Mouse (Mus musculus) heart, embryonic 10.5 days (tissue): ENCODE results near the gene Diaph3. TPM values are rescaled to one million over a fixed set of nuclear protein-coding genes. Genes with fewer than 3 reads are reported as not detected.

Source experiments
- DNase-seq: peaks from one replicate; pipeline ENCODE4 v3.0.0-alpha.2; 2017; ENCODE audit warnings: low spot score
- H3K27ac ChIP-seq: fragments of 300-500 bp; sonication (generic); 2 replicates; pipeline ENCODE4 v1.5.1; 2016; ENCODE audit warnings: mild to moderate bottlenecking
- H3K27me3 ChIP-seq: fragments of 300-500 bp; sonication (generic); 2 replicates; pipeline ENCODE4 v1.6.1; 2016; ENCODE audit warnings: mild to moderate bottlenecking; ENCODE audit not compliant: poor library complexity, insufficient read depth, severe bottlenecking
- H3K36me3 ChIP-seq: fragments of 300-500 bp; sonication (generic); 2 replicates; pipeline ENCODE4 v1.6.1; 2016; ENCODE audit warnings: mild to moderate bottlenecking, moderate library complexity
- H3K4me1 ChIP-seq: fragments of 300-500 bp; sonication (generic); 2 replicates; pipeline ENCODE4 v1.6.1; 2016; ENCODE audit warnings: mild to moderate bottlenecking
- H3K4me3 ChIP-seq: fragments of 300-500 bp; sonication (generic); 2 replicates; pipeline ENCODE4 v1.5.1; 2016; ENCODE audit warnings: mild to moderate bottlenecking, moderate library complexity
- H3K9me3 ChIP-seq: fragments of 300-500 bp; sonication (generic); 2 replicates; pipeline ENCODE4 v1.6.1; 2016; ENCODE audit warnings: mild to moderate bottlenecking, moderate library complexity
- WGBS: fragments of 180-500 bp; shearing (Covaris S2); methylation state at CpG from one replicate; pipeline ENCODE4 v1.1.7; 2016; 5-methylcytosine and 5-hydroxymethylcytosine counted together
- polyA plus RNA-seq: library from polyadenylated mRNA; unstranded; fragments of >200 nt; fragmentation: Nextera tagmentation; extraction: Ambion mirVana; gene quantifications from 2 replicates; pipeline ENCODE4 v1.2.1, GENCODE M21; 2016

Gene Diaph3
- polyA plus RNA-seq, 1 experiment from 2014 or later, result 16.2 TPM

GRCm38 (mm10) chr14:86786866-86787265 lies 354.2 kb downstream of the Diaph3 start:
- Histone ChIP-seq H3K36me3 (no peaks in the 10 kb centered on the region), H3K4me1 (peaks cover 7% of the 10 kb centered on the region; the same call in 1 of the 2 replicates), H3K4me3 (no peak overlapping the region), H3K27me3 (no peaks in the 10 kb centered on the region), H3K27ac (no peak overlapping the region), H3K9me3 (no peaks in the 10 kb centered on the region)
- DNase-seq, result no peak
- 21% methylated on average over 8 of the region's 8 CpGs for WGBS

DNA sequence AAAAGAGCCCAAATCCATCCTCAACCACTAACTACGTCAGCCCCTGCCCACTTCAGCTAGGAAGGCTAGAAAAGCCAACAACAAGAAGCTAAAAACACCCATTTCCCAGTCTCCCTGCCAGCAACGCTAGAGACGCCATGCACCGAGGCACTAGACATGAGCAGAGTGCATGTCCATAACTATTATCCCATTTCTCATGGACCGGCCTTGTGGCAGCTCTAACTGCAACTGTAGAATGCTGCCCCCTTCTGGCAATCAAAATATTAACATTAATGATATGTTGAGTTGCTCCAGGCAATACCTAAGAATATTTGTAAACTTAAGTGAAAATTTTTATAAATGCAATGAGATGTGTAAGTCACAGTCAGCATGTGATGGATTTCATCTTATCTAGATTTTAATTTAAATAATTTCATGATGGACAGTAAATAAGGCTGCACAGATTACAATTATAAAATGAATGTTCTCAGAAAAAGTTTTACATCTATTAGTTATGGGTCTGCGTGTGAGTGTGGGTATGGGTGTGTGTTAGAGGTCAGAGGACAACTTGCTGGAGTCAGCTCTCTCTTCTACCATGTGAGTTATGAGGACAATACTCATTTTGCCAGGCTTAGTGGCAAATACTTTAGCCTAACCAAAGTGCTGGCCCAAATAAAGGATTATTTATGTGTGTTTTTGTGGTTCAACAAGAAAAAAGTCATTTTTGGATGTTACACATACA lies 359.3 kb downstream of the Diaph3 start:
- no peaks in the 10 kb centered on the region for H3K27me3 ChIP-seq
- H3K4me3 ChIP-seq, result no peak overlapping the region
- WGBS, result 69% methylated on average over 6 of the region's 6 CpGs

GRCm38 (mm10) chr14:86773311-86773710 lies 367.7 kb downstream of the Diaph3 start:
- H3K9me3 ChIP-seq, result no peaks in the 10 kb centered on the region
- H3K4me1 ChIP-seq, result peaks cover 10% of the 10 kb centered on the region
- WGBS, result 81% methylated on average over 2 of the region's 2 CpGs
- no peak for DNase-seq
- H3K4me3 ChIP-seq, result no peak overlapping the region
- no peak overlapping the region for H3K27ac ChIP-seq
- no peaks in the 10 kb centered on the region for H3K36me3 ChIP-seq
- H3K27me3 ChIP-seq, result no peaks in the 10 kb centered on the region

More for the DNA sequence above, 359.3 kb downstream of the Diaph3 start:
- Histone ChIP-seq H3K4me1 (peaks cover 9% of the 10 kb centered on the region), H3K27ac (no peak overlapping the region), H3K9me3 (no peaks in the 10 kb centered on the region), H3K36me3 (no peaks in the 10 kb centered on the region)
- DNase-seq, result no peak

- no peaks in the 10 kb centered on the region for H3K27me3 ChIP-seq
- 53% methylated on average over 14 of the region's 14 CpGs for WGBS
- H3K9me3 ChIP-seq, result no peaks in the 10 kb centered on the region
- H3K36me3 ChIP-seq, result no peaks in the 10 kb centered on the region
- no peak overlapping the region for H3K27ac ChIP-seq
- no peak for DNase-seq
- no peak overlapping the region for H3K4me3 ChIP-seq
- peaks cover 9% of the 10 kb centered on the region for H3K4me1 ChIP-seq
These were observed 368.6 kb downstream of the Diaph3 start for GRCm38 (mm10) chr14:86772176-86773150.

- Histone ChIP-seq H3K36me3 (no peaks in the 10 kb centered on the region), H3K27me3 (no peaks in the 10 kb centered on the region), H3K27ac (no peak overlapping the region), H3K9me3 (no peaks in the 10 kb centered on the region), H3K4me3 (no peak overlapping the region), H3K4me1 (0 out of 2 replicates have a peak, but pooled peaks cover 6% of the 10 kb centered on the region)
- WGBS, result 87% methylated on average over 2 of the region's 2 CpGs
- DNase-seq, result no peak
These were observed 376.7 kb downstream of the Diaph3 start for GRCm38 (mm10) chr14:86764286-86764685.

- no peaks in the 10 kb centered on the region for H3K9me3 ChIP-seq
- no peaks in the 10 kb centered on the region for H3K36me3 ChIP-seq
- H3K4me3 ChIP-seq, result no peak overlapping the region
- peak overlapping the region; percentile 87 for H3K27ac ChIP-seq
- WGBS, result 37% methylated on average over 9 of the region's 9 CpGs
- DNase-seq, result peak; percentile 84
- H3K4me1 ChIP-seq, result peaks cover 25% of the 10 kb centered on the region
- no peaks in the 10 kb centered on the region for H3K27me3 ChIP-seq
These were observed 383.2 kb downstream of the Diaph3 start for GRCm38 (mm10) chr14:86757604-86758520.

GRCm38 (mm10) chr14:86757132-86757531 lies 383.9 kb downstream of the Diaph3 start:
- 49% methylated on average over 4 of the region's 4 CpGs for WGBS
- Histone ChIP-seq H3K27me3 (no peaks in the 10 kb centered on the region), H3K4me1 (peaks cover 25% of the 10 kb centered on the region), H3K9me3 (no peaks in the 10 kb centered on the region), H3K4me3 (no peak overlapping the region), H3K36me3 (no peaks in the 10 kb centered on the region), H3K27ac (peak overlapping the region; percentile 87)
- no peak for DNase-seq

GRCm38 (mm10) chr14:86750351-86750750 lies 390.7 kb downstream of the Diaph3 start:
- 85% methylated on average over 7 of the region's 7 CpGs for WGBS
- Histone ChIP-seq H3K27ac (no peak overlapping the region), H3K4me3 (no peak overlapping the region), H3K4me1 (peaks cover 13% of the 10 kb centered on the region), H3K9me3 (no peaks in the 10 kb centered on the region), H3K27me3 (no peaks in the 10 kb centered on the region), H3K36me3 (peaks cover 6% of the 10 kb centered on the region; the same call in 1 of the 2 replicates)
- no peak for DNase-seq

DNA sequence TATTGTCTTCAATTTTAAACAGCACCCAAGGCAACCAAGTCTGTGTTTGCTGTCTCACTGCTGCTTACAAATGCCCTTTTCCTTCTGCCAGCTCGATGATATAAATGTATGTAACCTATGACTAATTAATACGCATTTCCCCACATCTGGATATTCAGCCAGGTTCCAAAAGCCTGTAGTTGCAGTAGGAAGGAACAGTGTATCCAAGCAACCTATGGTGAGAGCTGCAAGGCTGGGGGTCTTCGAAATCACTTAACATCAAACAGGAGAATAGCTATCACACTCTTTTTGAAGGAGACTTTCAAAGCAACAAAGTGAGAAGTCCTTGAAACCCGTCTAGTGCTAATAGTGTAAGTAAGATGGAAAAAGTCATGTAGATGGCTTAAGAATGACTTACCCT lies 391.6 kb downstream of the Diaph3 start:
- 72% methylated on average over 4 of the region's 4 CpGs for WGBS
- H3K4me3 ChIP-seq, result no peak overlapping the region
- peaks cover 6% of the 10 kb centered on the region; the same call in 1 of the 2 replicates for H3K36me3 ChIP-seq
- no peak for DNase-seq
- H3K27ac ChIP-seq, result no peak overlapping the region
- H3K4me1 ChIP-seq, result peaks cover 13% of the 10 kb centered on the region
- H3K9me3 ChIP-seq, result no peaks in the 10 kb centered on the region
- H3K27me3 ChIP-seq, result no peaks in the 10 kb centered on the region

DNA sequence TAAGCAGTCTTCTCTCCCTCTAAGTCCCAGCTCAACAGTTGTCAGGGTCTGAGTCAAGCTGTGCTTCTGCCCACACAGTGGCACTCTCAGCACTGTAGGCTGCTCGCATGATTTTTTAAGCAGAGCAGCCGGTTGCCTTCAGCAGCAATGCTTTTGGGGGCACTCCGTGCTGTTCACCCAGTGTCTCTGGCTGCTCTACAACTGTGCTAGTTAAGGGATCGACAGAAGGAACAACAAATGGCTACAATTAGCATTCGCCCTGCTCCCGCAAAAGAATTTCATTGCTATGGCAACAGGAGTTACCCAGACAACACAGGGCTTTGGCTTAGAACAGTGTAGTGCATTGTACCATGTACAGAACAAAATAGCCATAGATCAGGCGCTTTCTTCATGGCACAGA lies 392.2 kb downstream of the Diaph3 start:
- WGBS, result 35% methylated on average over 7 of the region's 7 CpGs
- DNase-seq, result no peak
- H3K27ac ChIP-seq, result peak overlapping the region; percentile 38; the same call in 1 of the 2 replicates
- no peaks in the 10 kb centered on the region for H3K9me3 ChIP-seq
- H3K4me1 ChIP-seq, result peaks cover 13% of the 10 kb centered on the region
- H3K4me3 ChIP-seq, result 0 out of 2 replicates have a peak overlapping the region, but pooled peaks have one; percentile 18
- peaks cover 6% of the 10 kb centered on the region; the same call in 1 of the 2 replicates for H3K36me3 ChIP-seq
- H3K27me3 ChIP-seq, result no peaks in the 10 kb centered on the region

DNA sequence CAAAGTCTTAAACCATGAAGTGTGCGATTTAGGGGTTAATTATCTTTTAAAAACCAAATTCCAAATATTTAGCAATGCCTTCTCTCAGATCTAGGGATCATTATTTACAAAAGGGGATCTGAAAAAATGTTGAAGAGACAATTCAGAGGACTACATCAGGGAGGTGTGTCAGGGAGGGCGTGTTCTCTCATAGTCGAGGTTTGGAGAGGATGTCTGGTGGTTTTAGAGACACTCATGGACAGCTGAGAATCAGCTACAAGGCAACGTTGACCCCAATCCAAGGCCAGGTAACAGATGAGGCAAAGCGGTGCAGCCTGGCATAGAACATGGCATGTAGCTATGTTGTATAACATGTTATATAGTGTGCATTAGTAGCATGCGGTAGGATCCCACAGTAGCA lies 396.5 kb downstream of the Diaph3 start:
- H3K9me3 ChIP-seq, result no peaks in the 10 kb centered on the region
- 86% methylated on average over 6 of the region's 6 CpGs for WGBS
- H3K4me1 ChIP-seq, result peaks cover 13% of the 10 kb centered on the region
- H3K27me3 ChIP-seq, result no peaks in the 10 kb centered on the region
- H3K4me3 ChIP-seq, result no peak overlapping the region
- DNase-seq, result no peak
- peaks cover 6% of the 10 kb centered on the region; the same call in 1 of the 2 replicates for H3K36me3 ChIP-seq
- H3K27ac ChIP-seq, result no peak overlapping the region

DNA sequence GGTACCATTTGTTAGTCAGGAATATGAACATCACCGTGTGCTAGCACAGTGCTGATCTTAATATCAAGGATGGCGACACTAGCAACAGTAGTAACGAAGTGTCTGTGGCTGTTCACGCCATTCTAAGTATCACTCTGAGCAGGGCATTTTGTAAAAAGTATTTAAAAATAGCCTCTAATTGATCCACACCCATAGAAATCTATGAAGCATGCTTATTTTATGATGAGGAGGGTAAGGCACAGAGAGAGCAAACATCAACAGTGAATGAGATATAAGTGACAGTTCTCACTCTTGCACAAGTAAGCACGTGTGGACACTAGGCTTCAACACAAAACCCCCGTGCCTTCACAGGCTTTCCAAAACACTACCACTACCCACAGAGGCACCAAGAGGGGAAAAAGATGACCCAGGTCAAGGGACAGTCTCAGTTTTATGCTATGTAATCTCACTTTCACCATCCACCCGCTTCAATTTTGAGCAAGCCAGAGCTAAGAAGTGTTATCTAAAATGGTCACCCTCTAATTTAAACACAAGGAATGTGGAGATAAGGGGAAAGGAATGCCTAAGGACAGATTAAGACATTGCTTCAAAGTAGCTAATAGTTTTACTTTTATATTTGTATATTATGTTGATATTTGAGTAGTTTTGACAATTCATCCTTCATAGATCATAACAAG lies 399.0 kb downstream of the Diaph3 start:
- Histone ChIP-seq H3K36me3 (peaks cover 5% of the 10 kb centered on the region; the same call in 1 of the 2 replicates), H3K4me3 (no peak overlapping the region), H3K27ac (no peak overlapping the region), H3K4me1 (peaks cover 5% of the 10 kb centered on the region; the same call in 1 of the 2 replicates), H3K27me3 (no peaks in the 10 kb centered on the region), H3K9me3 (no peaks in the 10 kb centered on the region)
- WGBS, result 70% methylated on average over 7 of the region's 7 CpGs
- DNase-seq, result no peak
